Mouse (Mus musculus) limb, embryonic 15.5 days (tissue): ENCODE results near the gene Vtcn1. TPM values are rescaled to one million over a fixed set of nuclear protein-coding genes. Genes with fewer than 3 reads are reported as not detected.

ENCODE experiments used
- ATAC-seq: fragments of 200-750 bp; cut with Nextera tagmentation; 2 replicates; pipeline ENCODE4 v1.8.0; 2017; ENCODE audit warnings: low read depth, moderate TSS enrichment; ENCODE audit not compliant: insufficient number of reproducible peaks, low FRiP score, low TSS enrichment
- H3K27ac ChIP-seq: fragments of 300-500 bp; sonication (generic); 2 replicates; pipeline ENCODE4 v1.5.1; 2015; ENCODE audit warnings: moderate library complexity, mild to moderate bottlenecking, inconsistent platforms
- H3K27me3 ChIP-seq: fragments of 300-500 bp; sonication (generic); 2 replicates; pipeline ENCODE4 v1.6.1; 2015; ENCODE audit warnings: inconsistent platforms
- H3K36me3 ChIP-seq: fragments of 300-500 bp; sonication (generic); 2 replicates; pipeline ENCODE4 v1.6.1; 2015; ENCODE audit warnings: inconsistent platforms
- H3K4me1 ChIP-seq: fragments of 300-500 bp; sonication (generic); 2 replicates; pipeline ENCODE4 v1.6.1; 2015; ENCODE audit warnings: inconsistent platforms
- H3K4me2 ChIP-seq: fragments of 300-500 bp; sonication (generic); 2 replicates; pipeline ENCODE4 v1.6.1; 2015; ENCODE audit warnings: mild to moderate bottlenecking, inconsistent platforms
- H3K4me3 ChIP-seq: fragments of 300-500 bp; sonication (generic); 2 replicates; pipeline ENCODE4 v1.5.1; 2015; ENCODE audit warnings: mild to moderate bottlenecking, inconsistent platforms
- H3K9ac ChIP-seq: fragments of 300-500 bp; sonication (generic); 2 replicates; pipeline ENCODE4 v1.6.1; 2015; ENCODE audit warnings: inconsistent platforms
- H3K9me3 ChIP-seq: fragments of 300-500 bp; sonication (generic); 2 replicates; pipeline ENCODE4 v1.6.1; 2016; ENCODE audit warnings: inconsistent platforms
- WGBS: fragments of 180-500 bp; shearing (Covaris S2); methylation state at CpG from one replicate; pipeline ENCODE4 v1.1.7; 2015; 5-methylcytosine and 5-hydroxymethylcytosine counted together
- polyA plus RNA-seq: library from polyadenylated mRNA; unstranded; fragments of >200 nt; fragmentation: Nextera tagmentation; extraction: Ambion mirVana; gene quantifications from 2 replicates; pipeline ENCODE4 v1.2.1, GENCODE M21; 2015

Gene Vtcn1
- 0.10 and 0.30 TPM in 2 replicates for polyA plus RNA-seq

DNA sequence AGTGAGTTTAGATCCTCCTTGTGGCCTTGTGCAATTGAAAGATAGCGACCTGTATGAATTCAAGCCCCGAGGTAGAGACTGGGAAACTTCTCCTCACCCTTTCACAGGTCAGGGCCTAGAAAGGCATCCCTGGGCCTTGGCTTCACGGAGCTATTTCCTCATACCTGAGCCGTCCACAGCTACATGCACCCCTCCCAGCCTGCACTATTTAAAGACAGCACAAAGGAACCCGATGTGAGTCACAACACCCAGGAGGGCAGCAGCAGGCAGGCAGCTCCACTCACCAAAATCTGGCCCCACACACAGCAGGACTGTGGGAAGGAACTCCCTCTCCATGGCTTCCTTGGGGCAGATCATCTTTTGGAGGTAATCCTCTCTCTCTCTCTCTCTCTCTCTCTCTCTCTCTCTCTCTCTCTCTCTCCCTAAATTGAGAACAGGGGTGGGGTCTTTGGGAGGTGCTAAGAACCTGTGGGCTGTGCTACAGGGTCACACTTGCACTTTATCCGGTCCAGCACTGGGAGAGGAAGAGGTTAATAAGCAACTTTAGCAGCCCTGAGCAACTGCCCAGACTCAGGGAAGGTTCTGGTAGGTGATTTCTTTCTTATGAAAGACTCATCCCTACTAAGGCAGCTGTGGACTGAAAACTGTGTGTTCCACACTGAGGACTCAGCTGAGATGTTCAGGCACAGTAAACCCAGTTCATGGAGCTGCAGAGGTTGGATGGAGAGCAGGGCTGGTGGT is at the start of gene Vtcn1:
Vtcn1 (plus strand) TSS at position 235 of the 741 bp plus-strand sequence.
- H3K36me3 ChIP-seq: no peaks in the 10 kb centered on the region
- no peak within 1 kb of the TSS for H3K9ac ChIP-seq
- H3K27ac ChIP-seq: no peak within 1 kb of the TSS
- H3K4me1 ChIP-seq: 0 out of 2 replicates have a peak, but pooled peaks cover 7% of the 10 kb centered on the region
- H3K4me3 ChIP-seq: no peak within 1 kb of the TSS
- no peaks in the 10 kb centered on the region for H3K9me3 ChIP-seq
- no peak for ATAC-seq
- 45% methylated on average over 6 of the region's 6 CpGs for WGBS
- H3K4me2 ChIP-seq: no peak within 1 kb of the TSS
- H3K27me3 ChIP-seq: no peaks in the 10 kb centered on the region

DNA sequence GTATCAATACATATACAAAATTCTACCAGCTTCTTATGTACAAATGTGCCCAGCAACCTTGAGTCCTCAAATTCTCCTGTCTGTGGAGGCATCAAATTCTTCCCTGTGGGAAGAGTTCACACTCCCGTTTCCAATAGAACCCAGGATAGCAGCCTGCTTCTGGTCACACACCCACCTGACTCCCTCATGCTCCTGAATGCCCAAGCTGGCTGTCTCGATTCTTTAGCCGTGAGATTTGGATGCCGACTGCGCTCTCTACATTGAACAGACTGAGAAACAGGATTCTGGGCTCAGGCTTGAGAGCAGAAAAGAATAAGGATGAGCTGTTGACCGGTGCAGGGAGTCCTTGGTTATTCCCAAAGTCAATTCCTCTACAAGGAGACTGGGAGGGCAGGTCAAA is 48.3 kb upstream of the Vtcn1 start:
- Histone ChIP-seq H3K4me2 (no peak overlapping the region), H3K4me3 (no peak overlapping the region), H3K27ac (no peak overlapping the region), H3K27me3 (no peaks in the 10 kb centered on the region), H3K9me3 (no peaks in the 10 kb centered on the region), H3K9ac (no peak overlapping the region), H3K4me1 (no peaks in the 10 kb centered on the region), H3K36me3 (no peaks in the 10 kb centered on the region)
- ATAC-seq: no peak
- WGBS: 87% methylated on average over 6 of the region's 6 CpGs

DNA sequence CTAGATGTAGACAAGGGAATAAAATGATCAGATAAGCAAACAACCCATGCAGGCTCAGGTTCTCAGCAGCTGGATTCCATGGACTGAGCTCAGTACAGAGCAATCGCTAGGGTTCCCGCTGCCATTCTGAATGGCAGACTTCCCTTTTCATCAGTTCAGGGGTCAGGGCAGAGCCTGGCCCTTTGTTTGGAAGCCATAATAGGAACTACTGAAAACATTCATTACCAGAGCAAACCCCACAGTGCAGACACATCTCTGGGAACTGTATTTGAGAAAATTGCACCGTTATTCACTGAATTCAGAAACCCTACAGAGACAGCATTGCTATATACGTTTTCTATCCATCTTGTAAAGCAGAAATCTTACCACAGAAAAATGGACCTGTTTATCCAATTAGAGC is 47.7 kb upstream of the Vtcn1 start:
- Histone ChIP-seq H3K27me3 (no peaks in the 10 kb centered on the region), H3K4me1 (no peaks in the 10 kb centered on the region), H3K9ac (no peak overlapping the region), H3K27ac (no peak overlapping the region), H3K4me3 (no peak overlapping the region), H3K9me3 (no peaks in the 10 kb centered on the region), H3K36me3 (no peaks in the 10 kb centered on the region), H3K4me2 (no peak overlapping the region)
- ATAC-seq: no peak
- WGBS: 74% methylated on average over 4 of the region's 4 CpGs

DNA sequence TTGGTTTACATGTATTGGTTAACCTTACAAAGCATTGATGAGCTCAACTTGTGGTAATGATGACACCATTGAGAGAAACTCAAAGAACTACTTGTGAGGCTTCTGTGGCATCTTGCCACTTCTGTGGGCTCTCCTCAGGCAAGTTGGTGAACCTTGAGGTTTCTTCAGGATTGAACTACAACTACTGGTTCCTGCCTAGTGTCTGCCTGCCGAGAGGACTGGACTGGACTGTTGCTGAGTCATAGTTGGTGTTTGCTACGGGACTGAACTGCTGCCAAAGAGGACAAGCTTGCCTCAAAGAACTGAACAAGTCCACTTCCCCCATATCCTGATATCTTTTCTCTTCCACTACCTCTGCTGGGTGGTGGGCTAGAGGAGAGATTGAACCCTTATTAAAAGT is 39.2 kb upstream of the Vtcn1 start:
- Histone ChIP-seq H3K4me2 (no peak overlapping the region), H3K9ac (no peak overlapping the region), H3K27ac (no peak overlapping the region), H3K36me3 (no peaks in the 10 kb centered on the region), H3K4me3 (no peak overlapping the region), H3K9me3 (no peaks in the 10 kb centered on the region), H3K27me3 (no peaks in the 10 kb centered on the region), H3K4me1 (no peaks in the 10 kb centered on the region)
- 80% methylated on average over 2 of the region's 2 CpGs for WGBS
- no peak for ATAC-seq

DNA sequence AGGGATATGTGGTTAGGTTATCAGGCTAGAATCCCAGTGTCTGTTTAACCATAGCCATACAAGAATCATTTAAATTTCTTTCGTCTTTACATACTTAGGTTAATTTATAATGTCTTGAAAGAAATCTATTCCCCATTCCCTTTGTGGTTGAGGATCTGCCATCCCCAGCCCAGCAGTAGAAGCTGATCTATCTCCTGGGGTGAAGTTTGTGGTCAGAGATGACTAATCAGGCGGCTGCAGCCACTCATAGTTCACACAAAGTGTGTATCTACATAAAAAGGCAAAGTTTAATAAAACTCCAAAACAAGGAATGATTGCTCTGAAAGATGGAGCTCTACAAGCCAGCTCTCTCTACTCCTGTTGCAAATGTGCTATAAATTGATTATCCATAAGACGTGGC is 33.6 kb upstream of the Vtcn1 start:
- Histone ChIP-seq H3K9ac (no peak overlapping the region), H3K4me2 (no peak overlapping the region), H3K27me3 (no peaks in the 10 kb centered on the region), H3K36me3 (no peaks in the 10 kb centered on the region), H3K27ac (no peak overlapping the region), H3K4me3 (no peak overlapping the region), H3K9me3 (no peaks in the 10 kb centered on the region), H3K4me1 (no peaks in the 10 kb centered on the region)
- WGBS: 79% methylated on average over 3 of the region's 3 CpGs
- no peak for ATAC-seq

DNA sequence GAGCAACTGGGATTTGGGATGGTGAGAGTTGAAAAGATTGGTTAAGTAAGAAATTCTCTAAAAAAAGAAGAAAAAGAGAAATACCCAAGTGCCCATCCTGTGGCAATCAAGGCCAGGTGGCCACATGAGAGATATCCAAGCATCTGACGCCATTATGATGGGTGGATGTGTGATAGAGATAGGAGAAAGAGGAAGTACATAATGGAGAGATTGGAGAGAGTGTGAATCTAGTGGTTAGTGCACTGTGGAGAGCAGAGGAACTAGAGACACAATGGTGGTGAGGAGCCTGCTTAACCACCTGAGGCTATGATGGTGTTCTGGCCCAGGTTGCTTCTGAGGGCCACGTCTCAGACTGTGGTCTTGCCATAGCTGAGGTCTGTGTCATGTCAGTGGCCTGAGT is 31.9 kb upstream of the Vtcn1 start:
- Histone ChIP-seq H3K4me3 (no peak overlapping the region), H3K9ac (no peak overlapping the region), H3K27me3 (no peaks in the 10 kb centered on the region), H3K9me3 (no peaks in the 10 kb centered on the region), H3K36me3 (no peaks in the 10 kb centered on the region), H3K4me1 (no peaks in the 10 kb centered on the region), H3K27ac (no peak overlapping the region), H3K4me2 (no peak overlapping the region)
- WGBS: 83% methylated on average over 2 of the region's 2 CpGs
- no peak for ATAC-seq

DNA sequence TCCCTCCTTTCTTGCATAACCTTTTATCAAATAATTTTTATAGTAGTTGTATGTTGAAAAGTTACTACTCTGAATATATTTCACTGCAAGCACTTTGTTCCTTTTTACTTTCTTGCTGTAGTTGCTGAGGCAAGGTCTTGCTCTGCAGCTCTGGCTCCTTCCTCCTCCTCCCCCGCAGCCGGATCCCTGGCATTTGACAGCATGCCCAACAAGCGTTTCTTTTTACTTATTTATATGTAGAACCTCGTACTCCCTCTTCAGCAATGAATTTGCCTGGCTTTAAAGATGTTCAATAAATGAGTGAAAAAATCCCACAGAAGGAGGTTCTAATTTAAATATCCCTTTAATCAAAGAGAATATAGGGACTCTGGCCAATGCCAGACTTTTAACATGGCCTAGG is 28.7 kb upstream of the Vtcn1 start:
- Histone ChIP-seq H3K9me3 (no peaks in the 10 kb centered on the region), H3K4me2 (no peak overlapping the region), H3K4me1 (peaks cover 2% of the 10 kb centered on the region; the same call in 1 of the 2 replicates), H3K9ac (no peak overlapping the region), H3K27ac (no peak overlapping the region), H3K27me3 (no peaks in the 10 kb centered on the region), H3K4me3 (no peak overlapping the region), H3K36me3 (no peaks in the 10 kb centered on the region)
- WGBS: 30% methylated on average over 4 of the region's 4 CpGs
- ATAC-seq: no peak

DNA sequence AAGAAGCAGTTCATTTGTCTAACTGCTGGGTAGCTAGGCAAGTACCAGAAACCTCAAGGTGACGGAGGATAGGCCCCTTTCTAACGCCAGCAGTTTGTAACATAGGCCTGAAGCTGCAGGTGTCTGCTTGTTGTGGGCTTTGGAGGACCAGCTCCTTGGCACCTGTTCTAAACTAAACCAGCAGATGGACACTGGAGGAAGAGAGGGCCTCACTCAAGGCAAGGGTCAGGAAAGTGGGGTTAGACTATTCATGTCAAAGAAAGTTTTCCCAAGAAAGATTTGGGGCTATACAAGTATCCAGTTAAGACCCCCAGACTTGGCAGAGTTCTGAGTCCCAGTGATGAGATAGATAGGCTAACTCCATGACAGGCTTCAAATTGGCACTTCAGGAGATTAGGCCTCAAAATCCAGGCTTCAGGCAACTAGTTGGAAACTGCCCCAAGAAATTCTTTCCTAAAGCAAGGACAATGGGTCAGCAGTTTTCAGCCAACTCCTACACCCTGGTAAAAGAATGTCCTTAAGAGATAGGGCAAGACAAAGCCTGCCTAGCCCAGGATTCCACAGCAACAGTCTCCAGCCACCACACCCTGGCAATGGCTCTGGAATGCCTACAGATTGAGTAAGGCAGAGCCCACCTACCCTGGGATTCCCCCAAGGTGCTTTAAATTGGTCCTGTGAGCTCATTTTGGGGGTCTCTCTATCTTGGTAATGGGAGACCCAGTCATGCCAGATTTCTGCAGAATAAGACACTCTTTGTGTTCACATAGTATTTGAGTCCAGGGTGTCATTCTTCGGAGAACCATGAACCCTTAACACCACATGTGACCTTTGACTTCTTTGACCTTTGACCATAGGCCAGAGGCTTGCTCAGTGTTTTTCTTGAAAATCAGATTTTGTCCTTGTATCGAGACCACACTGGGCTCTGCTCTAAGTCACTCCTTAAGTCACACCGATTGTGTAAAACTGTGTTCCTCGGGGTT is 27.8 kb upstream of the Vtcn1 start:
- Histone ChIP-seq H3K4me3 (no peak overlapping the region), H3K9ac (no peak overlapping the region), H3K4me2 (no peak overlapping the region), H3K27me3 (no peaks in the 10 kb centered on the region), H3K4me1 (peaks cover 2% of the 10 kb centered on the region; the same call in 1 of the 2 replicates), H3K27ac (no peak overlapping the region), H3K36me3 (no peaks in the 10 kb centered on the region), H3K9me3 (no peaks in the 10 kb centered on the region)
- WGBS: 79% methylated on average over 6 of the region's 6 CpGs
- no peak for ATAC-seq

DNA sequence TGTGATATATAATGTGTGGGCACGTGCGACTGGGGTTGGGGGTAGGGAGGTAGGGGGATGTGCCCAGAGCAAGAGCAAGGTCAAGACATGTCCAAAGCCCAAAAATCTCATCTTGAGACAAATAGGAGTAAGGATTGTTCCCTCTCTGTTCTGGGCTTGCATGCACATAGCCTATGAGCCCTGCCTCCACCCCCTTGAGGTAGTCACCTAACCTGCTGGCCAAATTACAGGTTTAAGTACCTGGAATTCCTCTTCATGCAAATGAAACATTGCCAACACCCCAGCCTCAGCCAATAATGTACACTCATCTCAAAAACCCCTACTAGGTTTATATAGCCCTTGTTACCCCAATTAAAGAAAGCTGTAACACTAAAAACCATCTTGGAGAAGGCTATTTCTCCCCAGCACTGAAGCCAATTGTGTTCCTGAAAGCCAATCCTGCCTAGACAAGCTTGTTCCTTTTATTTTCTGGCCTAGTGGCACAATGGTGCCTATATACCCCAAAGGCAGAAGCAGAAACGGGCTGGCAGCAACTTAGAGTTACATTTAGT is 26.3 kb upstream of the Vtcn1 start:
- Histone ChIP-seq H3K4me3 (no peak overlapping the region), H3K4me2 (no peak overlapping the region), H3K27ac (no peak overlapping the region), H3K36me3 (no peaks in the 10 kb centered on the region), H3K4me1 (peaks cover 2% of the 10 kb centered on the region; the same call in 1 of the 2 replicates), H3K9me3 (no peaks in the 10 kb centered on the region), H3K9ac (no peak overlapping the region), H3K27me3 (no peaks in the 10 kb centered on the region)
- no peak for ATAC-seq
- 69% methylated on average over 3 of the region's 3 CpGs for WGBS

DNA sequence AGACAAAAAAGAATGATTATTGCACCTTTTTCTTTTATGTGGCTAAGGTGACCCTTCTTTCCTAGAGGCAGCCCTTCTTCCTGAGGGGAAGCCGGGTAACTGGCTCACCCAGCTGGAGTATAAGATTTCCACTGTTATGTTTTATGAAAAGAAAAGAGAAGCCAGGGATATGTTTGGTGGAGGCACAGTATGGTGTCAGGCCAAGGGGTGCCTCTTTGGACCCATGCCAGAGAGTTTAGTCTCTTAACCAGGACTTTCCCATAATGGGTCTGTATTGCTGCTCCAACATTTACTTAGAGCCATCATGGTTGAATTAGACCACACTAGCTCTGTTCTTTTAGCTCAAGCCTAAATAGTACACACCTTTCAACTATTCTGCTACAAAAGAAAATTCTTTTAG is 20.3 kb upstream of the Vtcn1 start:
- H3K27me3 ChIP-seq: no peaks in the 10 kb centered on the region
- no peak for ATAC-seq
- 50% methylated on average over 1 of the region's 1 CpGs for WGBS
- no peak overlapping the region for H3K27ac ChIP-seq
- no peaks in the 10 kb centered on the region for H3K9me3 ChIP-seq
- H3K4me2 ChIP-seq: no peak overlapping the region
- no peak overlapping the region for H3K9ac ChIP-seq
- no peak overlapping the region for H3K4me3 ChIP-seq
- H3K4me1 ChIP-seq: 0 out of 2 replicates have a peak, but pooled peaks cover 6% of the 10 kb centered on the region
- H3K36me3 ChIP-seq: no peaks in the 10 kb centered on the region

DNA sequence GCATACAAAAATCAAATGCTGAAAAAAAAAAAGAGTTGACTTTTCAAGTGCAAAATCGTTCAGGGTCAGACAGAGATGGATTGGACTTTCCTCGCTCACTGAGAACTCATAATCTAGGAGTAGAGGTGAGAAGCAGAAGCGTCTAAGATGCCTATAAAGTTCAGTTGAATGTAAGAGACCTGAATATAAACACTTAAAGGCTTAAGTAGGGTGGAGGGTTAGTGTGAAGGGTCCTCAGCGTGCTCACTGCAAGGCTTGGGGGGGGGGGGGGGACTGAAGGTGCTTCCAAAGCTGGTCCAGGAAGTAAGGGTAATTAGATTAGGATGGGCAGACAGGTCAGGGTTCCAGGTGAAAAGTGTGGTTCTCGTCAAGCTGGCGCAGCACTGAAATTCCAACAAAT is 19.3 kb upstream of the Vtcn1 start:
- Histone ChIP-seq H3K4me2 (no peak overlapping the region), H3K27ac (no peak overlapping the region), H3K4me1 (0 out of 2 replicates have a peak, but pooled peaks cover 6% of the 10 kb centered on the region), H3K9me3 (no peaks in the 10 kb centered on the region), H3K27me3 (no peaks in the 10 kb centered on the region), H3K36me3 (no peaks in the 10 kb centered on the region), H3K9ac (no peak overlapping the region), H3K4me3 (no peak overlapping the region)
- no peak for ATAC-seq
- 72% methylated on average over 6 of the region's 6 CpGs for WGBS

DNA sequence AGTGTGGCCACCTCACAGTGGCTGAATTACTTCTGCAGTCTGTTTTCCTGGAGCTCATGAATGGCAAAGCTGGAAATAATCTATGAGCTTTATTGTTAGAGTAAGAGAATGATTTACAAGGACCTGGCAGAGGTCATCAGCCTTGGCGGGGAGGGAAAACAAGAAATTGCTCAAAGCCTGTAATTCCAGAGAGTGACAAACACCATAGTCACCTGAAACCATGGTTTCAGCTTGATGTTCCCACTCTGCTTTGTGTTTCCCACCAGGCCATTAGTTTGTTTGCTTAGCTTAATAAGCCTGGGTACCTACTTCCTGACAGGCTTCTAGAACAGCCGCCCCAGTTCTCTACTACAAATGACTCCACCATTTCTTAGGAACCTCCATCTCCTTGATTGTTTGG is 14.8 kb upstream of the Vtcn1 start:
- no peaks in the 10 kb centered on the region for H3K27me3 ChIP-seq
- no peak overlapping the region for H3K27ac ChIP-seq
- no peaks in the 10 kb centered on the region for H3K9me3 ChIP-seq
- H3K9ac ChIP-seq: no peak overlapping the region
- H3K4me2 ChIP-seq: no peak overlapping the region
- 50% methylated on average over 2 of the region's 2 CpGs for WGBS
- no peak for ATAC-seq
- H3K4me3 ChIP-seq: no peak overlapping the region
- H3K36me3 ChIP-seq: no peaks in the 10 kb centered on the region
- H3K4me1 ChIP-seq: no peaks in the 10 kb centered on the region
